Mouse (Mus musculus) lung, adult 2 months (tissue): Measurements from ENCODE around the gene Rab25.

ENCODE experiments used
- CTCF ChIP-seq: fragments of 200-500 bp; IDR thresholded peaks from 2 replicates; pipeline ENCODE4 v1.5.1; 2011; ENCODE audit warnings: mild to moderate bottlenecking, low read length, control low read depth; ENCODE audit not compliant: insufficient read depth
- POLR2A ChIP-seq: fragments of 200-500 bp; IDR thresholded peaks from 2 replicates; pipeline ENCODE4 v1.6.1; 2011; ENCODE audit warnings: low read depth, mild to moderate bottlenecking, control low read depth, low read length, borderline replicate concordance; ENCODE audit errors: extremely low read depth

- TF ChIP-seq CTCF (no peak), POLR2A (no peak)
These were observed 21.0 kb upstream of the Rab25 start for GRCm38 (mm10) chr3:88569093-88569492.
